Mouse (Mus musculus) brain, embryonic 14.5 days (tissue): ENCODE data around the gene H2-Eb2.

Experiments
- CTCF ChIP-seq: fragments of 200-500 bp; IDR thresholded peaks from 2 replicates; pipeline ENCODE4 v1.5.1; 2012; ENCODE audit warnings: inconsistent platforms, mild to moderate bottlenecking, moderate library complexity, borderline replicate concordance; ENCODE audit not compliant: insufficient read depth, insufficient read length; ENCODE audit errors: extremely low read depth
- POLR2A ChIP-seq: fragments of 200-500 bp; IDR thresholded peaks from 2 replicates; pipeline ENCODE4 v1.6.1; 2012; ENCODE audit warnings: mild to moderate bottlenecking, inconsistent platforms, borderline replicate concordance; ENCODE audit not compliant: poor library complexity, insufficient read depth, insufficient read length, severe bottlenecking; ENCODE audit errors: extremely low read depth

- TF ChIP-seq POLR2A (no peak), CTCF (no peak)
These were observed 43.6 kb upstream of the H2-Eb2 start for GRCm38 (mm10) chr17:34281836-34282235.
